Mouse (Mus musculus) kidney, adult 11 months (tissue): ENCODE measurements around the gene Btbd17.

Experiments
- DNase-seq: peaks from one replicate; pipeline ENCODE4 v3.0.0; 2022

Btbd17 gene

GRCm38 (mm10) chr11:114795848-114796322 is at the start of gene Btbd17:
Gene Btbd17, minus strand, starts transcription at chr11:114795945.
- no peak for DNase-seq

- peak; percentile 64 for DNase-seq
Observed at GRCm38 (mm10) chr11:114844464-114845220, 48.9 kb upstream of the Btbd17 start.

DNA sequence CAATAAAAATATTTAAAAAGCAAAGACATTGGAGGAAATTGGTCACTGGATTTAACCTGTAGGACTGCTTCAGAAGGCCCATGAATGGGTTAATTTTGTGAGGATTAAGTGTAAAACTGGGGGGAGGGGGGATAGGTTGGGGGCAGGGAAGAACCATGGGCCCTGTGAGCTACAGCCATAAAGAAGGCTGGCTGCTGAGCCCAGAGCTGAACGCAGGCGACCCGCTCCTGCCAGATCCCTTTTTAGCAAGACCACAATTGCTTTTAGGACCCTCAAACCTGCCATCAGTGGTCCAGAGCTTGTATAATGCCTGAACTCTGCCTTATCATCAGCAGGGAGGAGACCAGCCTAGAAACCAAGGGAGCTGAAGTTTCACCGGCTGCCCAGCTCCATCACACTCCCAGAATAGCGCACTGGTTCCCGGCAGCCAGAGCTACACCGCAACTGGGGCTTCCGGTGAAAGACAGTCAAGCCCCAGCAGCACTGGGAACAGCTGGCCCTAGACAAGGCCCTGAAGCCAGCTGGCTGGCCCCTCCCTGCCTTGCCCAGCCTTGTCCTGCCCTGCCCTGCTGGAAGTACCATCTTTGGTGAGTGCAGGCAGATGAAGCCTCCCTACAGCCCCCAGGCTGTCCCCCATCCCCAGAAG is 48.2 kb upstream of the Btbd17 start:
- no peak for DNase-seq

DNA sequence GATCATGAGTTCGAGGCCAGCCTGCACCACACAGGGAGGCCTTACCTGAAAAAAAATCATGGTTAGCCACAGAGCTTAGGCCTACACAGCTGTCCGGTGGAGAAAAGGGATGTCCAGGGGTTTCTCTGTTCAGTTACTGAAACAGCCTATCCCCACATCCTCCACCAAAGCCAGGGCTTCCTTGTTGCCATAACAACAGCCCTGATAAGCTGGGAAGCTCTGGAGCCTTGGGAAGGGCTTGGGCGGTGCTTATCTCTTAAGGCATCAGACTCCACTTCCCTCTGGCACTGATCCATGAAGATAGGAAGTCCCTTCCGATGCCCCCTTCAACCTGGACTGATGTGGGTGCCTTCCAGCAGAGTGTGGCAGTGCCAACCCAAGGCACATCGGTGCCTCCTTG is 37.4 kb upstream of the Btbd17 start:
- no peak for DNase-seq

DNA sequence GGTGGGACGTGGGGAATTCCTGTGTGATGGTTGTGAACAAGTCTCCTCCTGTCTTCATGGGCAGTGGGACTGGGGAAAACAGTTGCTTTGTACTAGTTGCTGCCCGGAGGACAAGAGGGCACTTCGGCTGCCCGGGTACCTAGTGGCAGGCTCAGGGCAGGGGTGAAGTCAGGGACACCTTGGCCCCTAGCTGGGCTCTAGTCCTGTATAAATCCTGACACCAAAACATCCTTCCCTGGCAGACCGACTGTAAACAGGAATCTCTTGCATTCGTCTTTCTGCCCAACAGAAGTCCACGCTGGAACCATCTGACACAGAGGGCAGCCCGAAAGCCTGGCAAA is 34.7 kb upstream of the Btbd17 start:
- no peak for DNase-seq

- peak; percentile 94 for DNase-seq
Observed at GRCm38 (mm10) chr11:114829499-114830432, 34.0 kb upstream of the Btbd17 start.

DNA sequence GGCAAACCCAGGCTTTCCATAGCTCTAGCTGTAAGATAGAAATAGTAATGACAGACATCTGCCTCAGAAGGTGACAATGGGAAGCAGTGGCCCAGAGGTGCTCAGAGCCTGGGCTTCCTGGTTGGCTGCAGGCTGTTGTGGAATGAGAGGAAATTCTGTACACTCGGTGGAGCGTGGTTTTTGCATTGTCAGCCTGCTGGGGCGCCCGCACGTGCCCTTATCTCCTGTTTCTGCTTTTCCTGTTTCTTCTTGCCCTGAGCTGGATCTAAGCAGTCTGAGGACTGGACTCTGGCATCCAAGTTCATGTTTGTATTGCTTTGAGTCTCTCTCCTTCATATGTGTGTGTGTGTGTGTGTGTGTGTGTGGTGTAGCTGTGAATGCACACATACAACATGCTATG is 30.9 kb upstream of the Btbd17 start:
- DNase-seq = peak; percentile 90

- DNase-seq = no peak
Observed at GRCm38 (mm10) chr11:114823199-114823725, 27.5 kb upstream of the Btbd17 start.

- peak; percentile 80 for DNase-seq
Observed at GRCm38 (mm10) chr11:114822727-114823126, 27.0 kb upstream of the Btbd17 start.

- no peak for DNase-seq
Observed at GRCm38 (mm10) chr11:114821325-114821724, 25.6 kb upstream of the Btbd17 start.

GRCm38 (mm10) chr11:114820444-114820843 is 24.7 kb upstream of the Btbd17 start:
- no peak for DNase-seq

DNA sequence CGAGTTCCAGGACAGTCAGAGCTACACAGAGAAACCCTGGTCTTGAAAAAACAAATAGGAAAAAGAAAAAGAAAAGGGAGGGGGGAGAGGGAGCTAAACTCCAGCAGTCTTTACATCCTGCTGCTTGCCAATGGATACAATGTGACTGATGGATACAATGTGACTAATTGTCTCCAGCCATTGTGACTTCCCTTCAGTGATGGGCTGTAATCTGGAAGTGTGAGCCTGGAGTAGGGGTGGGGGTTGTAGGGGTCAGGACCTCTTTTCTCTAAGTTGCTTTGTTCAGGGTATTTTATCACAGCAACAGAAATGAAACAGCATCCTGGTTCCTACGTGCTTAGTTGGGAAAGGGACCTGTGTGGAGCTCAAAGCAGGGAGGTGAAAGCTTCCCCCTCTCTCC is 23.4 kb upstream of the Btbd17 start:
- no peak for DNase-seq

DNA sequence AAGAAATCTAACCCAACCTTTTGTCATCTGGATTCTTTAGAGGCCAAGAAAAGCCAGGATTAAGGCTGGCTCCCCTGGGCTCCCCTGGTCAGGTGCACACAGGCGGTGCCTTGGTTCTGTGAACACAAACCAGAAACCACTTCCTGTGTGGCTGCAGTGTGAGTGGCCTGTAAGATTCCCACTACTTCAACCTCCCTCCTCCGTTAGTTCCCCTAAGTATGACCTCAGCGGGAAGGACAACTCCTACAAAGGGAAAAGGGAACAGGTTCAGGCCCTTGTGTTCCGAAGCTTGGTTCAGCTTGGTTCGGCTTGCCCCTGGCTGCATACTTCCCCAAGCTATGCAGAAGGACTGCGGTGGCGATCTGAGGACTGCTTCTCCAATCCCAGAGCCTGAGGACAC is 22.4 kb upstream of the Btbd17 start:
- no peak for DNase-seq

GRCm38 (mm10) chr11:114816934-114817333 is 21.2 kb upstream of the Btbd17 start:
- DNase-seq = no peak

- DNase-seq = no peak
Observed at GRCm38 (mm10) chr11:114814873-114815592, 19.3 kb upstream of the Btbd17 start.

DNA sequence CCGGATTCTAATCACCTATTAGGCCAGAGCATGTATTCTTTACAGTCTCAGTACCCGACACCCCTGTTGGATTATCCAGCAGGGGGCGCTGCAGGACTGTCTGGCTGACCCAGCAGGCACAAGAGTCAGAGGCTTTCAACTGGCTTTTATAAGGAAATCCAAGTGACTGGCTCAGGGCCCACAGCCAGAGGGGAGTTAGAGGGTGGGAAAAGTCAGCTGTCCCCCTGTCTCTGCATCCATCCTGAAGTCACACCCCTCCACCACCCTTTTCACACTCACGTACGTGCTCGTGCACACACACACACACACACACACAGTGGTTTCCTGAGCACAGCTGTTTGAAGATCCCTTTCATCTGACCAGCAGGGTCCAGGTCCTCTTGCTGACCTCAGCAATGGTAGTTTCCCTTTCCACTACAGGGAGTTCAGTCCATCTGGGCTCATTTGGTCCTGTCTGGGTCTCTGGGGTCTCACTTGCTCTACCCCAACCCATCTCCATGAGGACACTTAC is 17.0 kb upstream of the Btbd17 start:
- peak; percentile 87 for DNase-seq

DNA sequence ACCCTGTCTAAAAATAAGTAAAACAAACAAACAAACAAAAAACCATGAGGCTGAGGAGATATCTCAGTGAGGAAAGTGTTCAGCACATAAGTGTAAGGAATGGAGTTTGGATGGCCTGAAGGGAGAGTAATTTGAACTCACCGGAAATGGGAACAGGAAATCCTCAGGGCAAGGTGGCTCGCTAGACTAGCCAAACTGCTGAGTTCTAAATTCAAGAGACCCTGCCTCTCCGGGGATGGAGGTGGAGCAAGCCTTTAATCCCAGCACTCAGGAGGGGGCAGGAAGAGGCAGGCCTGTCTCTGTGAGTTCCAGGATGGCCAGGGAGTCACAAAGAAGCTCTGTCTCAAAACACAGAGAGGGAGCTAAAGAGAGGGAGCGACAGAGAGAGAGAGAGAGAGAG is 14.6 kb upstream of the Btbd17 start:
- no peak for DNase-seq

DNA sequence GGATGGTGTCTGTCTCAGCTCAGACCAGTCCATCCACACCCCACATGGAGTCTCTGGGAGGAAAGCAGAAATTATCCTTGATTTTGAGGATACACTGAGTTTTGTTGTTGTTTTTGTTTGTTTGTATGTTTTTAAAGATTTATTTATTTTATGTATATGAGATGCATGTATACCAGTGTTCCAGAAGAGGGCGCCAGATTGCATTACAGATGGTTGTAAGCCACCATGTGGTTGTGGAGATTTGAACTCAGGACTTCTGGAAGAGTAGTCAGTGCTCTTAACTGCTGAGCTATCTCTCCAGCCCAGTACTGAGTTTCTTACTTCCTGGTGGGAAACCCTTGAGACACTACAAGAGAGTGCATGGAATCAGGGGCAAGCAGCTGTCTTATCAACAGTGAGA is 13.6 kb upstream of the Btbd17 start:
- no peak for DNase-seq

GRCm38 (mm10) chr11:114807686-114808427 is 12.1 kb upstream of the Btbd17 start:
- no peak for DNase-seq

GRCm38 (mm10) chr11:114807025-114807424 is 11.3 kb upstream of the Btbd17 start:
- DNase-seq = no peak

GRCm38 (mm10) chr11:114803990-114804389 is 8.2 kb upstream of the Btbd17 start:
- no peak for DNase-seq
